Mouse (Mus musculus): ENCODE data around the gene Siah1b.

- TF ChIP-seq GATA1 (IDR thresholded peaks at IDR 0.05; ENCODE audit: low read length) (no peak), TAL1 (IDR thresholded peaks at IDR 0.05; ENCODE audit: low read length) (no peak)
These were observed 7.3 kb downstream of the Siah1b start for GRCm38 (mm10) chrX:164068968-164069367.
